Mouse (Mus musculus) small intestine, adult 2 months (tissue): ENCODE results near the gene Samd4b. TPM values are rescaled to one million over a fixed set of nuclear protein-coding genes. Genes with fewer than 3 reads are reported as not detected.

Experiments used
- H3K27ac ChIP-seq: fragments of 200-500 bp; 2 replicates; pipeline ENCODE4 v1.5.1; 2012; ENCODE audit warnings: low read depth, low read length, control low read depth, inconsistent platforms; ENCODE audit not compliant: insufficient read depth
- H3K27me3 ChIP-seq: fragments of 200-500 bp; 2 replicates; pipeline ENCODE4 v1.6.1; 2012; ENCODE audit warnings: mild to moderate bottlenecking, moderate library complexity, low read length, inconsistent platforms; ENCODE audit not compliant: control insufficient read depth, insufficient read depth
- H3K36me3 ChIP-seq: fragments of 200-500 bp; 2 replicates; pipeline ENCODE4 v1.6.1; 2012; ENCODE audit warnings: mild to moderate bottlenecking, low read length, control low read depth, inconsistent platforms; ENCODE audit not compliant: control insufficient read depth, insufficient read depth
- H3K4me1 ChIP-seq: fragments of 200-500 bp; 2 replicates; pipeline ENCODE4 v1.6.1; 2012; ENCODE audit warnings: low read length, inconsistent platforms, mixed read lengths; ENCODE audit not compliant: control insufficient read depth, insufficient read depth, insufficient read length
- H3K4me3 ChIP-seq: fragments of 200-500 bp; 2 replicates; pipeline ENCODE4 v1.5.1; 2012; ENCODE audit warnings: low read depth, mild to moderate bottlenecking, control low read depth, inconsistent platforms, low read length, moderate library complexity
- CTCF ChIP-seq: fragments of 200-500 bp; IDR thresholded peaks from 2 replicates; pipeline ENCODE4 v1.5.1; 2012; ENCODE audit warnings: low read depth, mild to moderate bottlenecking, control low read depth, inconsistent platforms, low read length, moderate library complexity, mixed read lengths; ENCODE audit not compliant: insufficient replicate concordance, insufficient read length; ENCODE audit errors: extremely low read depth
- POLR2A ChIP-seq: fragments of 200-500 bp; IDR thresholded peaks from 2 replicates; pipeline ENCODE4 v1.6.1; 2012; ENCODE audit warnings: low read depth, mild to moderate bottlenecking, control low read depth, inconsistent platforms, low read length, moderate library complexity
- WGBS: fragments of 180-500 bp; shearing (Covaris S2); methylation state at CpG from one replicate; pipeline ENCODE4 v1.1.7; 2018; 5-methylcytosine and 5-hydroxymethylcytosine counted together
- polyA plus RNA-seq: library from polyadenylated mRNA; depleted of rRNA; stranded (reverse); fragments of >200 nt; gene quantifications from 2 replicates; pipeline ENCODE4 v1.2.3, GENCODE M21; 2012

The Samd4b gene
- polyA plus RNA-seq, 1 experiment, result 82.0 TPM

- WGBS, result 79% methylated on average over 8 of the region's 8 CpGs
- Histone ChIP-seq H3K27me3 (no peaks in the 10 kb centered on the region; the same call in 1 of the 2 replicates), H3K36me3 (no peaks in the 10 kb centered on the region), H3K4me1 (peaks cover 2% of the 10 kb centered on the region; the same call in 1 of the 2 replicates), H3K27ac (no peak overlapping the region), H3K4me3 (no peak overlapping the region)
- TF ChIP-seq POLR2A (no peak), CTCF (no peak)
These were observed 105.6 kb downstream of the Samd4b start for GRCm38 (mm10) chr7:28492310-28492709.

GRCm38 (mm10) chr7:28490903-28491302 is 107.0 kb downstream of the Samd4b start:
- TF ChIP-seq CTCF, result no peak
- TF ChIP-seq POLR2A, result no peak
- 41% methylated on average over 14 of the region's 14 CpGs for WGBS
- no peaks in the 10 kb centered on the region; the same call in 1 of the 2 replicates for H3K27me3 ChIP-seq
- peaks cover 2% of the 10 kb centered on the region; the same call in 1 of the 2 replicates for H3K4me1 ChIP-seq
- H3K27ac ChIP-seq, result no peak overlapping the region
- no peaks in the 10 kb centered on the region for H3K36me3 ChIP-seq
- no peak overlapping the region for H3K4me3 ChIP-seq

GRCm38 (mm10) chr7:28490410-28490809 is 107.5 kb downstream of the Samd4b start:
- WGBS, result 3% methylated on average over 10 of the region's 10 CpGs
- TF ChIP-seq POLR2A, result no peak
- TF ChIP-seq CTCF, result peak; percentile 74; the same call in 1 of the 2 replicates
- H3K4me3 ChIP-seq, result no peak overlapping the region
- H3K27ac ChIP-seq, result no peak overlapping the region
- H3K4me1 ChIP-seq, result peaks cover 2% of the 10 kb centered on the region; the same call in 1 of the 2 replicates
- no peaks in the 10 kb centered on the region; the same call in 1 of the 2 replicates for H3K27me3 ChIP-seq
- no peaks in the 10 kb centered on the region for H3K36me3 ChIP-seq

- Histone ChIP-seq H3K4me1 (peaks cover 2% of the 10 kb centered on the region; the same call in 1 of the 2 replicates), H3K4me3 (peak overlapping the region; percentile 25), H3K27me3 (no peaks in the 10 kb centered on the region; the same call in 1 of the 2 replicates), H3K27ac (no peak overlapping the region), H3K36me3 (no peaks in the 10 kb centered on the region)
- no peak for TF ChIP-seq POLR2A
- no peak for TF ChIP-seq CTCF
- WGBS, result 4% methylated on average over 16 of the region's 16 CpGs
These were observed 109.9 kb downstream of the Samd4b start for GRCm38 (mm10) chr7:28488030-28488491.

- peaks cover 2% of the 10 kb centered on the region; the same call in 1 of the 2 replicates for H3K4me1 ChIP-seq
- no peak overlapping the region for H3K4me3 ChIP-seq
- H3K27me3 ChIP-seq, result peaks cover 3% of the 10 kb centered on the region; the same call in 1 of the 2 replicates
- WGBS, result 18% methylated on average over 4 of the region's 4 CpGs
- no peak overlapping the region for H3K27ac ChIP-seq
- H3K36me3 ChIP-seq, result no peaks in the 10 kb centered on the region
- TF ChIP-seq POLR2A (no peak), CTCF (no peak)
These were observed 113.8 kb downstream of the Samd4b start for GRCm38 (mm10) chr7:28484192-28484591.

GRCm38 (mm10) chr7:28482854-28483253 is 115.1 kb downstream of the Samd4b start:
- no peaks in the 10 kb centered on the region for H3K36me3 ChIP-seq
- no peak overlapping the region for H3K4me3 ChIP-seq
- no peak for TF ChIP-seq CTCF
- no peak for TF ChIP-seq POLR2A
- peaks cover 3% of the 10 kb centered on the region; the same call in 1 of the 2 replicates for H3K4me1 ChIP-seq
- H3K27ac ChIP-seq, result no peak overlapping the region
- WGBS, result 80% methylated on average over 11 of the region's 11 CpGs
- H3K27me3 ChIP-seq, result peaks cover 4% of the 10 kb centered on the region; the same call in 1 of the 2 replicates

- peaks cover 11% of the 10 kb centered on the region for H3K4me1 ChIP-seq
- no peaks in the 10 kb centered on the region for H3K36me3 ChIP-seq
- H3K27ac ChIP-seq, result no peak overlapping the region
- no peak for TF ChIP-seq CTCF
- no peak for TF ChIP-seq POLR2A
- no peak overlapping the region for H3K4me3 ChIP-seq
- H3K27me3 ChIP-seq, result 0 out of 2 replicates have a peak, but pooled peaks cover 4% of the 10 kb centered on the region
- 3% methylated on average over 8 of the region's 8 CpGs for WGBS
These were observed 119.1 kb downstream of the Samd4b start for GRCm38 (mm10) chr7:28478854-28479253.
